Mouse (Mus musculus) neural tube, embryonic 13.5 days (tissue): ENCODE measurements around the gene Rnaset2a. TPM values are rescaled to one million over a fixed set of nuclear protein-coding genes. Genes with fewer than 3 reads are reported as not detected.
"Not testable (repeated sequence)": the region's sequence is repeated elsewhere in the genome, so short reads cannot be mapped to it uniquely, and the experiment has no call there.

Experiments used
- ATAC-seq: fragments of 200-750 bp; cut with Nextera tagmentation; 2 replicates; pipeline ENCODE4 v1.8.0; 2017; ENCODE audit warnings: low read depth, mild to moderate bottlenecking, moderate TSS enrichment, moderate library complexity
- H3K27ac ChIP-seq: fragments of 300-500 bp; sonication (generic); replicated peaks from 2 replicates; pipeline ENCODE4 v1.5.1; 2015; ENCODE audit warnings: moderate library complexity, mild to moderate bottlenecking, inconsistent platforms
- H3K27me3 ChIP-seq: fragments of 300-500 bp; sonication (generic); 2 replicates; pipeline ENCODE4 v1.6.1; 2015; ENCODE audit warnings: mild to moderate bottlenecking, inconsistent platforms
- H3K36me3 ChIP-seq: fragments of 300-500 bp; sonication (generic); 2 replicates; pipeline ENCODE4 v1.6.1; 2015; ENCODE audit warnings: mild to moderate bottlenecking, inconsistent platforms
- H3K4me1 ChIP-seq: fragments of 300-500 bp; sonication (generic); replicated peaks from 2 replicates; pipeline ENCODE4 v1.6.1; 2015; ENCODE audit warnings: inconsistent platforms
- H3K4me2 ChIP-seq: fragments of 300-500 bp; sonication (generic); 2 replicates; pipeline ENCODE4 v1.6.1; 2015; ENCODE audit warnings: inconsistent platforms, mild to moderate bottlenecking, moderate library complexity
- H3K4me3 ChIP-seq: fragments of 300-500 bp; sonication (generic); 2 replicates; pipeline ENCODE4 v1.5.1; 2015; ENCODE audit warnings: mild to moderate bottlenecking, inconsistent platforms
- H3K9ac ChIP-seq: fragments of 300-500 bp; sonication (generic); 2 replicates; pipeline ENCODE4 v1.6.1; 2015; ENCODE audit warnings: moderate library complexity, mild to moderate bottlenecking, inconsistent platforms
- H3K9me3 ChIP-seq: fragments of 300-500 bp; sonication (generic); 2 replicates; pipeline ENCODE4 v1.6.1; 2016; ENCODE audit warnings: inconsistent platforms
- WGBS: fragments of 180-500 bp; shearing (Covaris S2); methylation state at CpG from one replicate; pipeline ENCODE4 v1.1.7; 2015; 5-methylcytosine and 5-hydroxymethylcytosine counted together
- polyA plus RNA-seq: library from polyadenylated mRNA; unstranded; fragments of >200 nt; fragmentation: Nextera tagmentation; extraction: Ambion mirVana; gene quantifications from 2 replicates; pipeline ENCODE4 v1.2.1, GENCODE M21; 2015

Gene Rnaset2a
- polyA plus RNA-seq, 1 experiment from 2014 or later: 13.1 TPM

- H3K36me3 ChIP-seq, H3K4me3 ChIP-seq, H3K9ac ChIP-seq, H3K4me2 ChIP-seq, H3K27me3 ChIP-seq, H3K9me3 ChIP-seq, H3K27ac ChIP-seq, ATAC-seq, H3K4me1 ChIP-seq: not testable (repeated sequence)
- 88% methylated on average over 1 of the region's 7 CpGs for WGBS
These were observed 19.4 kb downstream of the Rnaset2a start for GRCm38 (mm10) chr17:8128326-8128993.

DNA sequence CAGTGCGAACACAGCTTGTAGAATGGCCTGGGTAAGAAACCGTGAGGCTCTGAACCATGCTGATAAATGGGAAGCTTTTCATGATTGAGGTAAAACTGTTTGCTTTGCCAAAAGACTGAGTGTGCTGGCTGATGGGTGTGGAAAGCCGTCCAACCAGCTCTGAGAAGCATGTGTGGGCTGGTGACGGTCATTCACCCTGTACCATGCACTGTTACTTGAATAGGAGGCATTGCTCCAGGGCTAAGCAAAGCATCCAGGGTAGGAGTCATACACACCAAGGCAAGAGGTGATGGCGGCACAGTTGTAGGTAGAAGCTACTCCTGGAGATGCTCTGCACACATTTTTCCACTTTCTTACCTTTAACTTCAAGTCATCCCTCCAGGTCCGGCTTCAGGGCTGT lies 23.3 kb downstream of the Rnaset2a start:
- not testable (repeated sequence) for ATAC-seq, H3K4me1 ChIP-seq, H3K4me2 ChIP-seq, H3K27me3 ChIP-seq, H3K36me3 ChIP-seq, H3K9me3 ChIP-seq, H3K9ac ChIP-seq, H3K27ac ChIP-seq, H3K4me3 ChIP-seq
- 87% methylated on average over 2 of the region's 6 CpGs for WGBS

DNA sequence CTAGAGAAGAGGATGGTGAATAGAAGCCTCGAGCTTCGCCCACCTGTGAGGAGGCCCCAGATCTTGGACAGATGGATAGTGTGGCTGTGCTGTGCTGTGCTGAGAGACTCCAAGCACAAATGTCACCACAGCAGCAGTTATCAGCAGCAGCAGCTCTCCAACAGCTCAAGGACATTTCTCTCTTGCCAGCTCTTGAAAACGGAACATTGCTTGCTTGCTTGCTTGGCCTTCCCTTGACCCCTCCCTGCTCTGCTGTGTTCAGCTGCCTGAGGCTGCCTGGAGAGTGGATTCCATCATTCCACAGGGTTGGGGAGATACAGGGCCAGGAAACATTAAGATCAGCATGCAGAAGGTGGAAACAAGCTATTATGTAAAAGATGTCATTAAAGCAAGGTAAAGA lies 24.9 kb downstream of the Rnaset2a start:
- H3K36me3 ChIP-seq, H3K4me2 ChIP-seq, ATAC-seq, H3K9me3 ChIP-seq, H3K9ac ChIP-seq, H3K27me3 ChIP-seq, H3K27ac ChIP-seq, H3K4me3 ChIP-seq, H3K4me1 ChIP-seq: not testable (repeated sequence)
- no CpG with 5 or more reads among the region's 3 CpGs for WGBS

- H3K36me3 ChIP-seq, H3K4me3 ChIP-seq, H3K9me3 ChIP-seq, H3K9ac ChIP-seq, H3K27me3 ChIP-seq, ATAC-seq, H3K4me2 ChIP-seq, H3K4me1 ChIP-seq, H3K27ac ChIP-seq: not testable (repeated sequence)
- WGBS: no CpG with 5 or more reads among the region's 6 CpGs
These were observed 31.0 kb downstream of the Rnaset2a start for GRCm38 (mm10) chr17:8116928-8117327.

DNA sequence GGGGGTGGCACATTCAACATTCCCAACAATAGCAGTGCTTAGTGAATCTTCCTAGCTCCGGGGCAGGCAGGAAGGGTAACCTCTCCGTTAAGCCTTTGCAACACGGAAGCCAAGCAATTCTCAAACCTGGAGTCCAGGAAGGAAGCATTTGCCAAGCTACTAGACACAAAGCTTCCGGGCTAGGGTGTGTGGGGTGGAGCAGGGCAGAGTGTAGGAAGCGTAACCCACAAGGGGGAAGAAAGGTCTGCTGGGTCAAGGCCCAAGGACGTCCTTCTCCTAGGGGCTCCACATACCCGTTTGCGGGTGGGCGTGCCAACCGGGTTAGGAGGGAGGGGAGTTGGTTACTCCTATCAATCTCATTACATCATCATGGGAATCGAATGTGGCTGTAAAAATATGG lies 31.5 kb downstream of the Rnaset2a start:
- not testable (repeated sequence) for H3K9me3 ChIP-seq, H3K4me3 ChIP-seq, ATAC-seq, H3K27ac ChIP-seq, H3K4me1 ChIP-seq, H3K4me2 ChIP-seq, H3K9ac ChIP-seq, H3K27me3 ChIP-seq, H3K36me3 ChIP-seq
- WGBS: 75% methylated on average over 8 of the region's 11 CpGs

- not testable (repeated sequence) for H3K9ac ChIP-seq, H3K36me3 ChIP-seq, H3K4me2 ChIP-seq, H3K4me3 ChIP-seq, H3K9me3 ChIP-seq, ATAC-seq, H3K27ac ChIP-seq, H3K4me1 ChIP-seq, H3K27me3 ChIP-seq
- no CpG with 5 or more reads among the region's 1 CpGs for WGBS
These were observed 35.7 kb downstream of the Rnaset2a start for GRCm38 (mm10) chr17:8112199-8112598.

- not testable (repeated sequence) for H3K9me3 ChIP-seq, H3K4me3 ChIP-seq, H3K27ac ChIP-seq, H3K9ac ChIP-seq, H3K4me1 ChIP-seq, H3K36me3 ChIP-seq, H3K4me2 ChIP-seq, H3K27me3 ChIP-seq
- 44% methylated on average over 2 of the region's 6 CpGs for WGBS
- peak; percentile 86 for ATAC-seq
These were observed 46.6 kb downstream of the Rnaset2a start for GRCm38 (mm10) chr17:8101297-8101609.

GRCm38 (mm10) chr17:8100405-8101296 lies 47.2 kb downstream of the Rnaset2a start:
- not testable (repeated sequence) for H3K9ac ChIP-seq, H3K27ac ChIP-seq, H3K9me3 ChIP-seq, H3K4me3 ChIP-seq, H3K36me3 ChIP-seq, H3K4me2 ChIP-seq, H3K4me1 ChIP-seq, H3K27me3 ChIP-seq
- ATAC-seq: peak; percentile 91
- 12% methylated on average over 7 of the region's 26 CpGs for WGBS

GRCm38 (mm10) chr17:8096199-8096598 lies 51.7 kb downstream of the Rnaset2a start:
- H3K9ac ChIP-seq, H3K9me3 ChIP-seq, H3K4me2 ChIP-seq, ATAC-seq, H3K4me3 ChIP-seq, H3K4me1 ChIP-seq, H3K36me3 ChIP-seq, H3K27ac ChIP-seq, H3K27me3 ChIP-seq: not testable (repeated sequence)
- WGBS: 83% methylated on average over 4 of the region's 5 CpGs

DNA sequence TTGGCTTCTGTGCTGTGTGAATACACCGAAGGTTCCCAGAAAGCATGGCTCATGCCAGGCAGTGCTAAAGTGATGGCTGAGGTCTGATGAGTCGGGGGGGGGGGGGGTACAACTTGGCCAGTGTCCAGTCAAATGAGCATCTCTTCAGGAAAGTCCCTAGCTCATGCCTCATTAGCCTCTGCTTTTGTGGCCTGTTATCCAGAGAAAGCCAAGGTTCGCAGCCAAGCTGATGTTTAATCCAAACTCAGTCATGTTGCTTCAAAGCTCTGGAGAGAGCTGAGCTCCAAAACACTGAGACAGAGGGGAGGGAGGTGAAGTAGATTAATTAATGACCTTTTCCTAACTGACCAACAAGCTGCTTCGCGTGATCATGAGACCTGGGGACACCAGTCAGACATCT lies 52.2 kb downstream of the Rnaset2a start:
- not testable (repeated sequence) for ATAC-seq, H3K27me3 ChIP-seq, H3K4me1 ChIP-seq, H3K9me3 ChIP-seq, H3K36me3 ChIP-seq, H3K27ac ChIP-seq, H3K4me2 ChIP-seq, H3K4me3 ChIP-seq, H3K9ac ChIP-seq
- 37% methylated on average over 2 of the region's 5 CpGs for WGBS

DNA sequence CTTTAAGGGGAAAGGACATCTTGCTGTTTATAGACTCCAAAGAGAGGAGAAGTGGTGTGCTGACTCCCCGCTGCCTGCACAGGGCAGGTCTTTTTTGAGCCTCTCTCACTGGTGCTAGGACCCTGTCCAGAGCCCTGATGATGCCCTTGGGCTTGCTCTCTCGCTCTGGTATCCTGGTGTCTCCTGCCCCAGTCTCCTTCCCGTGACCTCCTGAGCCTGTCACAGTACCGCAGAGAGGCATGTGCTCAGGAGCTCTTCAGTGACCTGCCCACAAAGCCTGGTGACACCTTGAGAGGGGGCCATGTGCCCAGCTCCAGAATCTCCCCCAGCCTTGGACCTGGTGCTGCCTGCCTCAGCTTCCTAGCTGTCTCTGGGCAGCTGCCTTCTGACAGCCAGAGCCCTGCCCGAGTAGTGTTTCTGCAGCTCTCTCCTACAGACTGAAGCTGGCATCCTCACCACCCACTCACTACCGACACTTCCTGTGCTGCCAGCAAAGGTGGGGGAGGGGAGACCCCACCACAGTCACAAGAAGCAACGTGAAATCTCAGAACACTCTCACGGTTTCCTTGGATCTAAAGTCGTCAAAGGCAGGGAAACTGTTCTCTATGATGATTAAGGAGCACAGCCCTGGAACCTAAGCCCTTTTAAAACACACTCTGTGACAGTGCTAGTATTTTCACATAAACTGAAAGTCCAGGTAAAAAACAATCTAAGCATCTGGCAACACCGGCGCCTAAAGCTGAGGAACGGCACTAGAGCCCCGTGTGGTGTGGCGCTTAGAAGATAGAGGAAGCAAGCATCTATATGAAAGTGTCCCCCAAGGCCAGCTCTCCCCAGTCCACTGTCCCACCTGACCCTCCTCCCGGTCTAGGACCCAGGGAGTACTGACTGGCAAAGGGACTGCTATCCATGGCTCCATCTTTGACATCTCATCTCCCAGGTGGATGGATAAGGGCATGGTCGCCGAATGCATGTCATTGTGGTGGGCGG lies 55.1 kb downstream of the Rnaset2a start:
- H3K27ac ChIP-seq, H3K4me1 ChIP-seq, H3K9ac ChIP-seq, H3K27me3 ChIP-seq, H3K9me3 ChIP-seq, H3K36me3 ChIP-seq, H3K4me3 ChIP-seq, H3K4me2 ChIP-seq: not testable (repeated sequence)
- 84% methylated on average over 4 of the region's 18 CpGs for WGBS
- peak; percentile 32; the same call in 1 of the 2 replicates for ATAC-seq

DNA sequence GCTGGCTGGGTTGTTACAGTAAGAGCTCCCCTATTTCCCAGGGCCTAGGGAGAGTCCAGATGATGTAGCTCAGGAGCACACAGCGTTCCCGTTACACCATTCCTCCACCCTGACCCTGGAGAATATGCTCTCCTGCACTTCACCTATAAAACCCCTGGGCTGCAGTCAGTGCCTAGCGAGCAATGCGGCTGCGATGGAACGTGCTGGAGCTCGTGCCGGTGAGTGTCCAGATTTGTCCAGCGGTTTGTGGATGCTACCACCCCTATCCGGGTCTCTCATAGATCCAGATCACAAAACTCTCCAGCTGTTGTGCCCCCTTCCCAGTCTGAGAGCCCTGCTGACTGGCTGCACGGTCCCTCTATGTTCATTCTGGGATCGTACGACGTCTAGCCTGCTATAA lies 56.6 kb downstream of the Rnaset2a start:
- not testable (repeated sequence) for H3K4me3 ChIP-seq, H3K27me3 ChIP-seq, H3K4me1 ChIP-seq, H3K36me3 ChIP-seq, ATAC-seq, H3K4me2 ChIP-seq, H3K27ac ChIP-seq, H3K9me3 ChIP-seq, H3K9ac ChIP-seq
- 84% methylated on average over 14 of the region's 14 CpGs for WGBS
